Mouse (Mus musculus) A20 (cell line): Measurements from ENCODE around the gene Nbas.
A peak's percentile ranks its signal among the peaks of the same experiment; 100 is the strongest.

Source experiments
- DNase-seq: peaks from one replicate; pipeline ENCODE4 v3.0.0-alpha.2; 2011; ENCODE audit warnings: low read depth, low spot score

Nbas gene

GRCm38 (mm10) chr12:13532731-13533365, 263.9 kb downstream of the Nbas start:
- peak; percentile 49 for DNase-seq

GRCm38 (mm10) chr12:13539171-13539570, 270.2 kb downstream of the Nbas start:
- DNase-seq, result no peak

DNA sequence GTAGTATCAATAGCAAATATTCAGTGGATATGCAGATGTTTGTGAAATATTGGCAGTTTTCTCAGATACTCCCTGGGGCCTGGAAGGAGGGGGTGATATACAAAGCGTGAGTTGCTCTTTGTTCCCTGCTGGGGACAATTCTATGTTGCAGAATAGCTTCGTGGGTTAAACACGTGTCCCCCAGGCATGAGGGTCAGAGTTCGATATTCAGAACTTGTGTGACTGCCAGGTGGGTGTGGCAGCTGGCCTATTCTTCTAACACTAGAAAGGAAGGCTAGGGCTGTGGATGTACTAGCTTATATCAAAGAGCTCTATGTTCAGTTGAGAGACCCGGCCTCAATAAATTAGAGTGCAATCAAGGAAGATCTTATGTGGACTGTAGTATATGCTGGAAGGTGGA, 274.9 kb downstream of the Nbas start:
- no peak for DNase-seq

GRCm38 (mm10) chr12:13563646-13564289, 294.8 kb downstream of the Nbas start:
- no peak for DNase-seq

DNA sequence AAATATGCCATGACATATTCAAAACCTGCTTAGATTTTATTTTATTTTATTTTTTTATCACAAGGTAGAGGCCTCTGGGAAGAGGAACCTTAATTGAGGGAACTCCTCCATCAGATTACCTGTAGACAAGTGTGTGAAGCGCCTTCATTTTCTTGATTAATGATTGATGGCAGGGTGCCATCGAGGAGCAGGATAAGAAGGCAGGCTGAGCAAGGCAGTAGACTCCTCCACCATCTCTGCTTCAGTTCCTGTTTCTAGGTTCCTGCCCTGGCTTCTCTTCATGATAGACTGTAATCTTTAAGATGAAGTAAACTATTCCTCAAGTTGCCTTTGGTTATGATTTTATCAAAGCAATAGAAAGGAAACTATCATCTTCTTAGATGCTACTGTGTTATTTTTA, 295.4 kb downstream of the Nbas start:
- DNase-seq, result no peak

GRCm38 (mm10) chr12:13566421-13566820, 297.5 kb downstream of the Nbas start:
- no peak for DNase-seq

DNA sequence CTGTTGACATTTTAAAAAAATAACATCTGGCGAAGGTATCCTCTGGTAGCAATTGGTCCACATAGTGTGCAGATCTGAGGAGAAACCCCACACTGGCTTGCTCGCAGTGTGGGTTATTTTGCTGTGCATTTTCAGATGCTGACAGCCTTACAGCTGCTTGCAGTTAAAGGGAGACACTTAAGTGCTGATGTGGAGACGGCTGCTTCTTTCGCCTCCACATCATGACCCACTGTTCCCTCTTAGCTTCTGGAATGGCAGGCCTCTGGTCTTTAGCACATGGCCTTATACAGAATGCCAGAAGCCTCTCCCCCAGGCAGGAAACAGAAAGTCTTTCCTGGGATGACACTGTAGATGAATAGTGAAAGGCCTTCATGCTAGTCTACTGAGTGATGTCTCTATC, 306.2 kb downstream of the Nbas start:
- no peak for DNase-seq

DNA sequence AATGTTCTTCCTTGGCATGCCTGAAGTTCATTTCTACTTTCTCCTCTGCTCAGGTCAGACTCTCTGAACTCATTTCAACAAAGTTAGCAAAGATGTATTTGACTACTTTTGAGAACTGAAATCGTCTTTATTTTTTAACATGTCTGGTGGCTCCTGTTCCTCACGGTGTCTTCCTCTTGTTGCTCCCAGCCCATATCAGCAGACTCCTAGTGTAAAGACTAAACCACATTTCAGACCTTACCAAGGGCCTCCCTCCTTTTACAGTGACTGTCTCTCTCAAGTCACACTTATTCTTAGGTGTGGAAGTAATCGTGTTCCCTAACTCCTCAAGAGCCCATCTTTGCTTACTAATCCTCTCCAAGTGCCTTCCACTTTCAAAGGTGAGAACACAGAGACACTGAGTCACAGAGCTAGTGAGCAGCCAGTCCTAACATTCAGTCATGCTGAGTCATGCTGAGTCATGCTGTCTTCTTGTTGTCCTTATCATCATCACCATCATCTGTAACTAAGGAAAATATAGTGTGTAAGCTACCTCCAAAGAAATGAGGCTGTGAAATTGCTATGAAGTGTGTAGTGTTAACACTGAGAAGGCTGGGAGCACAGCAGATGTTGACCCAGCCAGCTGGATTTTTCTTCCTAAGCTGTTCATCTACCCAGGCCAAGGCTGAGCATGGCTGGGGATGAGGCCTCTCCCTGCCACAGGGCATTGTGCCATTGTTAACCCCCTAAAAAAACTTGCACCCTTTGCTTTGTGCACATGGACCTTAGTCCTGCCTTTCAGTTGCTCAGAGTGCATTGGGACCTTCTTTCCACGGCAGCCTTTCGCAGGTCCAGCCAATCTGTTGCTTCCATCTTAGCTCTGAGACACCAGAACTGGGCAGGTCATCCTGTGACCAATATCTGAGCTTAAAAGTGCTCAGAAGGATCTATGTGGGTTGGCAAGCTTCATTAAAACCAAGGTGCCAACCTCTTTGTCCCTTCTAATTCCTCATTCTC, 307.0 kb downstream of the Nbas start:
- DNase-seq, result no peak

- DNase-seq, result no peak
These were observed 307.8 kb downstream of the Nbas start for GRCm38 (mm10) chr12:13576761-13577160.

- no peak for DNase-seq
These were observed 311.9 kb downstream of the Nbas start for GRCm38 (mm10) chr12:13580796-13581195.

DNA sequence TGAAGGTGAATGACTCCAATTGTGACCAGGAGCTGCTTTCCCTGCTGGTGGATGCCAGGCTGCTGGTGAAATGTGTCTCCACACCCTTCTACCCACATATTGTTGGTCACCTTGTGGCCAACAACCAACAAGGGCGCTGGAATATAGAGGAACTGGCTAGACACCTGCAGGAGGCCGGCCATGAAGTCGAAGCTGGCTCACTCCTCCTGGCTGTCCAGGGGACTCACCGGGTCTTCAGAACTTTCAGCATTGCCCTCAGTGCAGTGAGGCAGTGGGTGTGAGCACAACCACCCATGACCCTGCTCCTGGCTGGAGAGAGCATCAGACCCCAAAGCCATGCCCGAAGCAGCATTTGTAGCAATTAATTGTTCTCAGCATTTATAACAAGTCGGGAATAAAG, 314.5 kb downstream of the Nbas start:
- DNase-seq, result no peak

- DNase-seq, result no peak
These were observed 316.7 kb downstream of the Nbas start for GRCm38 (mm10) chr12:13585527-13586156.

DNA sequence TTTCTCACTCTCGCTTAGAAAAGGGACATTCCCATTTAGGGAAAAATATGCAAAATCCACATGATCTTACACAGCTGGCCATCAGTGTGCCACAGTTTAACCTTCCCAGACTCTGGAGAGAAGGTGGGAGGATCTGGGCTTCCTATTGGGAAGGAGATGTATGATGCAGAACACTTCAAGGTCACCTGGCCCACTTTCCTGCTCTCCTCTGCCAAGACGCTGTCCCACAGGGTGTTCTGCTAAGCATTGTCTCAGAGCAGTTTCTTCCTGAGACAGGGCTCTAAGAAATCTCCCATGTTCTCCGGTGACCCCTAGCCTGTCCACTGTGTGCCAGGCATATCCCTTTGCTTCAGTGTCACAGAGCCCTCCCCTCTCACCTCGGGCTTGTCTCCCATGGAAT, 318.7 kb downstream of the Nbas start:
- no peak for DNase-seq

- no peak for DNase-seq
These were observed 320.1 kb downstream of the Nbas start for GRCm38 (mm10) chr12:13589021-13589420.

DNA sequence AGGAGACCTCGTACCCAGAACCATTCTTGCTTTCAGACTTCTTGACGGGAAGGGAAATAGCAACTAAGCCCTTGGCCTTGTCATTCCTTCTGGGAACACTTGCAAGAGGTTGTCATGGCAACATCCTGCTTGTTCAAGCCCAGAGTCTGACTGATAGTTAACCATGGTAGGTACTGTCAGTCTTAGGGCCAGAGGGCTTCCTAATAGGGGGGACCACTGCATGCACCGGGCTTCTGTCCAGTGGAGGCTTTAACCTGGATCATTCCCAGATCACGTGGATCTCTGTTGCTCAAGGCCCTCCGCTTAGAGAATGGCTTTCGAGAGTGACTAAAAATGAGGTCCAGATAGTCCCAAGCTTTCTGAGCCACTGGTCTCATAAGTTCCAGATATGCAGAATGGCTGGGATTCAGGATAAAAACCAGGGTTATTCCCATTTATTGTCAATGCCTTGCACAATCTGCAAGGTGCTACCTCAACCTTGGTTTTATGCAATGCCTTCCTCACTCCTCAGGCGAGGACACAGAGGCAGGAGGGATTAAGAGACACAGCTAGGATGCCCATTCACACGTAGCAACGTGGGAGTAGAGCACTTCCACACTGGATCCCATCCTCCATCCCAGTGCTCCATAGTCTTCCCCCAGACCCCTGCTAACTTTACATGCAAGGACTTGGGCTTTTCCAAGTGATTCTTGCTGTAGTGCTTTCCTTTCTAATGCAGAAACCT, 326.0 kb downstream of the Nbas start:
- DNase-seq, result no peak

- DNase-seq, result no peak
These were observed 328.1 kb downstream of the Nbas start for GRCm38 (mm10) chr12:13597026-13597425.

DNA sequence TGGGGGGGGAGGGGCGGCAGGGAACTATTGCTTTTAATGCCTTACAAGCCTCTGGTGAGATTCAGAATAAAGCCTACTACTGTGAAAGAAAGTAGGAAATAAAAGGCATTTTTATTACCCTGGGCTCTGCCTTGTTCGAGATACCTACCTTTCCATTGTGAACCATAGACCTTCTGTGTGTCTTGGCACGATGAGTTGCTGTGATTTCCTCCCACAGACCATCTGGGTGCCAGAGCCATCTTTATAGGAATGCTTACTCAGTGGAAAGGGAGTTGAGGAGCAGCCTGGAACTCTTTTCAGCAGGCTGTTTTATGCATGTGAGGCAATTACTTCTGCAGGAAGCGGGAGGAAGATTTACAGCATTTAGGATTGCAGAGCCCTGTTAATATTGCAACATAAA, 329.6 kb downstream of the Nbas start:
- no peak for DNase-seq

- DNase-seq, result peak; percentile 40
These were observed 333.5 kb downstream of the Nbas start for GRCm38 (mm10) chr12:13602414-13602813.

DNA sequence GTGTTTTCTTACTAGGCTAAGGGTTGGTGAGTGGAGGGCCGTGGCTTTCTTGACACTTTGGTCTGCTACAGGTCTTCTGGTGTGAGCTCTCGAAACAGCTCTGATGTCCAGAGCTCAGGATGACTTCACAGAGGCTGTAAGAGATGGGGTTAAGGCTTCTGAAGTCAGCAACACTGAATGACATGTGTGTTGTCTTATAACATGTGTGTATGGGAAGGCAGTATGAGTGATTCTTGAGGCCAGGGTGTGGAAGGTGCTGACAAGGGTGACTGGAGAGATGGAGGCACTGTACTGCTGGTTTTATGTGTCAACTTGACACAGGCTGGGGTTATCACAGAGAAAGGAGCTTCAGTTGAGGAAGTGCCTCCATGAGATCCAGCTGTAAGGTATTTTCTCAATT, 338.1 kb downstream of the Nbas start:
- DNase-seq, result no peak

- no peak for DNase-seq
These were observed 340.1 kb downstream of the Nbas start for GRCm38 (mm10) chr12:13609027-13609426.

DNA sequence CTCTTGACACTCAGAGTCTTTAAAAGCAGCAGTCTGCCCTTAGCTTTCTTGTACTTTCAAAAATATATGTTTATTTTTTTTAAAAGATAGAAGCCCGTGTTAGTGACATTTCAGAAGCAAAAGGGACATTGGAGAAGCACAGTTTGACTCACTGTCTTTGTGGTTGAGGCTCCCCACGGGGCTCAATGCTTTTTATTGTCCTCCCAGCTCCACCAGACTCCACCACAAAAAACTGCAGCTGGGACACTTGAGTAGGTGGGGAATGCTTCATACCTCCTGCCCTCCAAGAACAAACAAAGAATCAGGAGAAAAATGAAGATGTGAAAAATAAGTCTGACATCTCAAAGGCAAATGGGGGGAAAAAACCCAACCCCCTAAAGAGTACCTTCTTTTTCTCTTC, 344.1 kb downstream of the Nbas start:
- no peak for DNase-seq
